Mouse (Mus musculus) left cerebral cortex, adult 9 months (tissue): ENCODE measurements at regions not wholly inside any gene's neighbourhood (a gene's known extent, or its start where the extent isn't known, plus 50 kb on each side); places are given as distances from the start of the nearest gene placed in this dataset.

Source experiments
- DNase-seq, 2 experiments: peaks; one replicate each; pipeline ENCODE4 v3.0.0; 2022; ENCODE audit warnings: low spot score in 2 of 2

DNA sequence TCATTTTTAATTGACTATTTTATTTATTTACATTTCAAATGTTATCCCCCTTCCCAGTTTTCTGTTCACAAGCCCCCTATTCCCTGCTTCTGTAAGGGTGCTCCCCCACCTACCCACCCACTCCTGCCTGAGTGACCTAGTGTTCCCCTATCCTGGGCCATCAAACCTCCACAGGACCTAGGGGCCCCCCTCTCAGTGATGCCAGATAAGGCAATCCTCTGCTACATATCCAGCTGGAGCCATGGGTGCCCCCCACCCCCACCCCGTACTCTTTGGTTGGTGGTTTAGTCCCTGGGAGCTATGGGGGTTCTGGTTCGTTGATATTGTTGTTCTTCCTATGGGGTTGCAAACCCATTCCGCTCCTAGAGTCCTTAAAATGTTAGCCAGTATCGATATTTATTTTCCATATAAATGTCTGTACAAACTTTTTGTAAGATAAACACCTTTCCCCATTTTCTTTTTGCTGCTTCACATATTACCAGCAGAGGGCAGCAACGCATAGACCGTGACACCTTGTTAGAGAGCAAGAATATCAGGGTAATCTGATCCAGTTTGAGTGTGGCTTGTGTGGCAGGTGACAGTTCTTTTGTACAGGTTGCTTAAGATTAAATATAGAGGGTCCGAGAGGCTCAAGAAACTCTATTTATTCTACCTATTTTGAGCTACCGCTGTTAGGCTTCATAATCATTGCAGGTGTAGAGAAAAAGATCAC is 177.2 kb upstream of the Scn7a start:
- peak in 1 of 2 experiments; percentile 50 for DNase-seq

DNA sequence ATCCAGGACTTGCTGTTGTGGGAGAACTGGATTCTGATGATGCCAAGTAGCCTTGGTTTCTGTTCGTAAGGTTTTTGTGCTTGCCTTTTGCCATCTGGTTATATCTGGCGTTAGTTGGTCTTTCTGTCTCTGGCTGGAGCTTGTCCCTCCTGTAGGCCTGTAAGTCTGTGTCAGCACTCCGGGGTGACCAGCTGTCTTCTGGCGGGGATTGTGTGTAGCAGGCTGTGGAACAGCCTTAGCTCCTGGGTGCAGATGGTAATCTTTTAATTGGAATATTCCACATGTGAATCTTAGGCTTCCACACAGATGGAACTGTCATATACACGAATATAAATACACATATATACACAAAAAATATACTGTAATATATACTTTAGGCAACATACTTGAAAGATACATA is 156.5 kb upstream of the Scn7a start:
- DNase-seq, result no peak

DNA sequence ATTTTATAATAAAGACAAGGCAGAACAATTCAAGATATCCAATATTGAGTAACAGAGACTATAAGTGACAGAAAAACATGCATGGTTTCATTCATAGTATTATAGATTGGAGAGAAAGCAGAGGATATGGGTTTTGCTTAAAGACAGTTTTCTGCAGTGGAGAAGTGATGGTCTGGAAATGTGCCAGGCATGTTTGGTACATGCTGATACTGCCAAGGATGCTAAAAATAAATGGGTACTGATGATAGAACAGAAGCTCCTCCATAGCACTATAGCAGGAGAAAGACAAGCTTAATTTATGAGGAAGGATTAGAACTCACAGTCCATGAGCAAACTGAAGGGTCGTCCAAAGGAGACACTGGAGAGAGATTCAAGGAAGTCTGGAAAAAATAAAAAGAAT is 113.3 kb upstream of the Scn7a start:
- DNase-seq, result peak in 1 of 2 experiments; percentile 2

DNA sequence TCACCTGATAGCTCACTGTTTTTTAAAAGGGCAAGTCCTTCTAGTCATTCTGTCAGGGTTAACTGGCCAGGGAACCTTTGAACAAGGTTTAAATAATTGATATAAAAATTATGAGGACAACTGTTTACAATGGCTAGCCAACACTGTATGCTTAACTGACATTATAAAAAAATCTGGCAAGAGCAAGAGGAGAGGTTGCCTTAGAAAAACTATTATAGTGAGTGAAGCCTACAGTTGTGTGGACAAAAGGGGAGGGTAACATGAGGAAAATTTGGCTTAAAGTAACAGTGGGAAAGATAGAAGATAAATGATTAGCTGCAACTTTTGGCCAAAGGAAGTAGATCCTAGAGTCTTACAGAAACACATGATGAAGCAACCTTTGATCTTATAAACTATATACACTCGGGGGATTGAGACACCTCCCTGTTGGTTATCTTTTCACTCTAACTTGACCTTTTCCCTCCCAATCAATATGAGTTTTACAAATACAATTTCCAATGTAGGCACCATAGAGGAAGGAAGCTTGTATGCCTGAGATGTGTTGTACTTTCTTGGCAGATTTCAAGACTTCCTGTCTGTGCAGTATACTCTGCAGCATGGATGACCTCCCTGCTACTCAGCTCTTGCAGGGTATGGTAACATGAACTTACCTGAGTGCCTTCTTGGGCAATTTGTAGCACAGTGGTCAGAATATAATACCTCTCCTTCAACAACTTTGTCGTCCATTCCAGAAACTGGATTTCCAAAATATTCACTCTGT is 82.9 kb upstream of the Scn7a start:
- no peak for DNase-seq
